Mouse (Mus musculus) liver, adult 2 months (tissue): ENCODE measurements around the gene Arhgap35. TPM values are rescaled to one million over a fixed set of nuclear protein-coding genes. Genes with fewer than 3 reads are reported as not detected.

ENCODE experiments used
- DNase-seq: peaks from one replicate; pipeline ENCODE4 v3.0.0-alpha.2; 2011; ENCODE audit warnings: low read depth, low spot score; ENCODE audit errors: extremely low read depth
- H3K27ac ChIP-seq: fragments of 200-500 bp; replicated peaks from 2 replicates; pipeline ENCODE4 v1.5.1; 2012; ENCODE audit warnings: low read depth, mild to moderate bottlenecking, control low read depth, inconsistent platforms, low read length; ENCODE audit not compliant: insufficient read depth
- H3K27me3 ChIP-seq: fragments of 200-500 bp; 2 replicates; pipeline ENCODE4 v1.6.1; 2012; ENCODE audit warnings: mild to moderate bottlenecking, moderate library complexity, low read length, inconsistent platforms; ENCODE audit not compliant: control insufficient read depth, insufficient read depth
- H3K36me3 ChIP-seq: fragments of 200-500 bp; 2 replicates; pipeline ENCODE4 v1.6.1; 2012; ENCODE audit warnings: low read length, inconsistent platforms; ENCODE audit not compliant: control insufficient read depth, insufficient read depth
- H3K4me1 ChIP-seq: fragments of 200-500 bp; 2 replicates; pipeline ENCODE4 v1.6.1; 2011; ENCODE audit warnings: low read length; ENCODE audit not compliant: control insufficient read depth, insufficient read depth
- H3K4me3 ChIP-seq: fragments of 200-500 bp; 2 replicates; pipeline ENCODE4 v1.5.1; 2011; ENCODE audit warnings: low read depth, mild to moderate bottlenecking, control low read depth, low read length, moderate library complexity; ENCODE audit not compliant: insufficient read depth
- H3K79me2 ChIP-seq: fragments of 200-500 bp; 2 replicates; pipeline ENCODE4 v1.6.1; 2012; ENCODE audit warnings: inconsistent platforms, mild to moderate bottlenecking, low read length, moderate library complexity; ENCODE audit not compliant: control insufficient read depth, insufficient read depth
- H3K9ac ChIP-seq: fragments of 200-500 bp; 2 replicates; pipeline ENCODE4 v1.6.1; 2012; ENCODE audit warnings: low read depth, mild to moderate bottlenecking, control low read depth, inconsistent platforms, low read length
- CTCF ChIP-seq: fragments of 200-500 bp; IDR thresholded peaks from 2 replicates; pipeline ENCODE4 v1.5.1; 2011; ENCODE audit warnings: low read depth, low read length, control low read depth
- POLR2A ChIP-seq: fragments of 200-500 bp; IDR thresholded peaks from 2 replicates; pipeline ENCODE4 v1.6.1; 2011; ENCODE audit warnings: low read length, control low read depth; ENCODE audit not compliant: insufficient read depth; ENCODE audit errors: extremely low read depth
- WGBS: fragments of 180-500 bp; shearing (Covaris S2); methylation state at CpG from one replicate; pipeline ENCODE4 v1.1.7; 2018; 5-methylcytosine and 5-hydroxymethylcytosine counted together
- polyA plus RNA-seq: library from polyadenylated mRNA; depleted of rRNA; stranded (reverse); fragments of >200 nt; gene quantifications from 2 replicates; pipeline ENCODE4 v1.2.3, GENCODE M21; 2012
- total RNA-seq: library from RNA; depleted of rRNA; stranded (reverse); fragments of >200 nt; gene quantifications from 2 replicates; pipeline ENCODE4 v1.2.3, GENCODE M21; 2014

Gene Arhgap35
- total and polyA plus RNA-seq, 2 experiments = 22.2 to 30.4 TPM

GRCm38 (mm10) chr7:16507284-16507683 is 107.5 kb downstream of the Arhgap35 start:
- Histone ChIP-seq H3K9ac (no peak overlapping the region), H3K79me2 (no peaks in the 10 kb centered on the region; the same call in 1 of the 2 replicates), H3K4me3 (no peak overlapping the region), H3K4me1 (peaks cover 25% of the 10 kb centered on the region), H3K27me3 (no peaks in the 10 kb centered on the region), H3K27ac (no peak overlapping the region), H3K36me3 (peaks cover 10% of the 10 kb centered on the region)
- WGBS = 22% methylated on average over 3 of the region's 3 CpGs
- DNase-seq = peak; percentile 31
- peak; percentile 84 for TF ChIP-seq CTCF
- TF ChIP-seq POLR2A = no peak

DNA sequence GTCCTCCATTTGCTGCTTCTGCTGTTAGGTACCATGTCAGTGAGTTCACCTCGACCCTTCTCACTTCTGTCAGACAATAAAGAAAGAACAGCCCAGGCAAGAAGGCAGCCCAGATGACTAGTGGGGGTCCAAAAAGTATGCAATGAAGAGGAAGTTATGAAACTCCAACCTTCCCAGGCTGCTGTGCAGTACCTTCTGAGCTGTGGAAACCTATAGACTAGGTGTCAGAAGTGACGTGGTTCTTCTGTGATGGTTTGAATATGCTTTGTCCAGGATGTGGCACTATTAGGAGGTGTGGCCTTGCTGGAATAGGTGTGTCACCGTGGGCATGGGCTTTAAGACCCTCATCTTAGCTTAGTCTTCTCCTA is 109.6 kb downstream of the Arhgap35 start:
- H3K79me2 ChIP-seq = no peaks in the 10 kb centered on the region
- TF ChIP-seq CTCF (no peak), POLR2A (no peak)
- no peak overlapping the region for H3K9ac ChIP-seq
- no peaks in the 10 kb centered on the region for H3K27me3 ChIP-seq
- H3K4me3 ChIP-seq = no peak overlapping the region
- H3K36me3 ChIP-seq = peaks cover 7% of the 10 kb centered on the region; the same call in 1 of the 2 replicates
- 70% methylated on average over 3 of the region's 3 CpGs for WGBS
- peaks cover 28% of the 10 kb centered on the region for H3K4me1 ChIP-seq
- H3K27ac ChIP-seq = peak overlapping the region; percentile 92
- DNase-seq = no peak

DNA sequence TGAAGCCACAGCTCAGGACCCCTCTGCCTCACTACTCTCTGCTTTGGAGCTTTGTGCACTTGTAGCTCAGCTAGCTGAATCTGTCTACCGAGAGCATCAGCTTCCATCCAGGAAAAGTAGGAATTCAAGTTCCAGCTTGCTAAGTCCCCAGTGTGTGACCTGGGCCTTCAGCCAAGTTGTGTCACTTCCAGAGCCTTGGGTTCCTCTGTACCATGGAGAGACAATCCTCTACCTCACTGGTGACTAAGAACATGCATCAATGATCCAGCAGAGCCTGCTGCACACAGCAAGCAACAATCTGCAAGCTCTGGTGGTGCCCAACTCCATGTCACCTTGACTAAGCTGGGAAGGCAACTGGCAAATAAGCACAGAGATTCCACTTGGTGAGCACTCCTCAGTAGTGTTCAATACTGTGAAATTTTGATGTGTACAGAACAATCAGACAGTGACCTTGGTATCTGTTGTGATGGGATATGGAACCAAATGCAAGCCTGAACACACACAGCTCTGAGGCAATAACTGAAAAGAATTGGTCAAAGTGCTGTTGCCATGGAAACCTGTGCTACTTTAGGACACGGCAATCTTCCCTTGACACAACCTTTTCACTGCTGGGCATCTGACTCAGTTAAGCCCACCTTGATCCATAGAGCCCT is 110.1 kb downstream of the Arhgap35 start:
- DNase-seq = peak; percentile 99
- Histone ChIP-seq H3K27me3 (no peaks in the 10 kb centered on the region), H3K9ac (peak overlapping the region; percentile 39; the same call in 1 of the 2 replicates), H3K27ac (peak overlapping the region; percentile 92), H3K36me3 (peaks cover 7% of the 10 kb centered on the region; the same call in 1 of the 2 replicates), H3K4me3 (no peak overlapping the region), H3K4me1 (peaks cover 28% of the 10 kb centered on the region), H3K79me2 (no peaks in the 10 kb centered on the region)
- TF ChIP-seq POLR2A (no peak), CTCF (no peak)
- 13% methylated on average over 2 of the region's 2 CpGs for WGBS

DNA sequence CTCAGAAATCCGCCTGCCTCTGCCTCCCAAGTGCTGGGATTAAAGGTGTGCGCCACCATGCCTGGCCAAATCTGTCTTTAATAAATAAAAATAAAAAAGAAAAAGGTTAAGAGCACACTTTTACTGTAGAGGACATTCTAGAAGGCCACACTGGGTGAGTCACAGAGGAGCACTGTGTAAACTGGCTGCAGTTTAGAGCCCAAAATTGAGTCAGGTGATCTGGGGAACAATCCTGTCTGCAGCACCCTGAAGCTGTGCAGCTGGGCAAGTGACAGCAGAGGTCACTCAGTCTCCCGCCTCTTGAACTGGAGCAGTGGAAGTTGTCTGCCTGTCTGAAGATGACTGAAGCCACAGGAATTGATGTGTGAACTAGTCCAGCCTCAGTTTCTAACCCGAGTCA is 113.2 kb downstream of the Arhgap35 start:
- no peak for TF ChIP-seq CTCF
- TF ChIP-seq POLR2A = no peak
- Histone ChIP-seq H3K79me2 (no peaks in the 10 kb centered on the region), H3K27ac (no peak overlapping the region), H3K4me3 (no peak overlapping the region), H3K36me3 (peaks cover 8% of the 10 kb centered on the region), H3K9ac (no peak overlapping the region), H3K27me3 (no peaks in the 10 kb centered on the region), H3K4me1 (peaks cover 28% of the 10 kb centered on the region)
- 83% methylated on average over 4 of the region's 4 CpGs for WGBS
- DNase-seq = peak; percentile 70

GRCm38 (mm10) chr7:16499671-16500104 is 115.1 kb downstream of the Arhgap35 start:
- H3K4me3 ChIP-seq = no peak overlapping the region
- peaks cover 18% of the 10 kb centered on the region for H3K4me1 ChIP-seq
- H3K36me3 ChIP-seq = peaks cover 6% of the 10 kb centered on the region
- WGBS = 97% methylated on average over 6 of the region's 6 CpGs
- H3K9ac ChIP-seq = no peak overlapping the region
- DNase-seq = no peak
- no peaks in the 10 kb centered on the region for H3K79me2 ChIP-seq
- H3K27ac ChIP-seq = no peak overlapping the region
- TF ChIP-seq POLR2A (no peak), CTCF (no peak)
- H3K27me3 ChIP-seq = no peaks in the 10 kb centered on the region

- DNase-seq = no peak
- WGBS = 47% methylated on average over 3 of the region's 3 CpGs
- Histone ChIP-seq H3K9ac (no peak overlapping the region), H3K4me3 (no peak overlapping the region), H3K79me2 (no peaks in the 10 kb centered on the region), H3K27ac (no peak overlapping the region), H3K4me1 (no peaks in the 10 kb centered on the region), H3K36me3 (peaks cover 3% of the 10 kb centered on the region; the same call in 1 of the 2 replicates), H3K27me3 (no peaks in the 10 kb centered on the region)
- no peak for TF ChIP-seq CTCF
- no peak for TF ChIP-seq POLR2A
Measured at GRCm38 (mm10) chr7:16496260-16496659, 118.5 kb downstream of the Arhgap35 start.
